Mouse (Mus musculus): ENCODE measurements around the gene Rpp25. TPM values are rescaled to one million over a fixed set of nuclear protein-coding genes. Genes with fewer than 3 reads are reported as not detected.
A peak's percentile ranks its signal among the peaks of the same experiment; 100 is the strongest.

Gene Rpp25
- polyA plus RNA-seq, 1 experiment: 11.1 TPM

- DNase-seq: peak; percentile 96 to 98
- H3K27me3 ChIP-seq (ENCODE audit: control insufficient read depth, insufficient read depth, low read length): no peaks in the 10 kb centered on the region
- H3K4me1 ChIP-seq (ENCODE audit: control insufficient read depth, insufficient read depth, low read length): peaks cover 17% of the 10 kb centered on the region
- peak within 1 kb of the TSS; percentile 95 for H3K27ac ChIP-seq (ENCODE audit: insufficient read depth, low read length)
- peak within 1 kb of the TSS; percentile 58 for H3K4me3 ChIP-seq (replicated peaks; ENCODE audit: insufficient read depth, low read depth, low read length)
- whole genome bisulfite sequencing: 1% methylated on average over 94 of the region's 95 CpGs
- TF ChIP-seq POLR2A (IDR thresholded peaks at IDR 0.05; ENCODE audit: borderline replicate concordance, insufficient read depth, low read length): peak; percentile 95
- TF ChIP-seq CTCF (IDR thresholded peaks at IDR 0.05; ENCODE audit: borderline replicate concordance, insufficient read depth, low read depth, low read length): no peak
Measured at GRCm38 (mm10) chr9:57521056-57521911, 17.5 kb downstream of the Rpp25 start, which contains the start of gene Cox5a. Gene Cox5a (plus strand): TSS chr9:57521274.

GRCm38 (mm10) chr9:57522114-57522860, 18.5 kb downstream of the Rpp25 start:
- peak overlapping the region; percentile 58 for H3K4me3 ChIP-seq (replicated peaks; ENCODE audit: insufficient read depth, low read depth, low read length)
- 10% methylated on average over 7 of the region's 7 CpGs for whole genome bisulfite sequencing
- no peaks in the 10 kb centered on the region for H3K27me3 ChIP-seq (ENCODE audit: control insufficient read depth, insufficient read depth, low read length)
- TF ChIP-seq CTCF (IDR thresholded peaks at IDR 0.05; ENCODE audit: borderline replicate concordance, insufficient read depth, low read depth, low read length) (no peak), POLR2A (IDR thresholded peaks at IDR 0.05; ENCODE audit: borderline replicate concordance, insufficient read depth, low read length) (no peak)
- peaks cover 17% of the 10 kb centered on the region for H3K4me1 ChIP-seq (ENCODE audit: control insufficient read depth, insufficient read depth, low read length)
- no peak overlapping the region for H3K27ac ChIP-seq (ENCODE audit: insufficient read depth, low read length)
- DNase-seq: no peak

GRCm38 (mm10) chr9:57522861-57523246, 19.0 kb downstream of the Rpp25 start:
- no peak for DNase-seq
- peaks cover 17% of the 10 kb centered on the region for H3K4me1 ChIP-seq (ENCODE audit: control insufficient read depth, insufficient read depth, low read length)
- WGBS: 46% methylated on average over 4 of the region's 4 CpGs
- TF ChIP-seq CTCF (IDR thresholded peaks at IDR 0.05; ENCODE audit: borderline replicate concordance, insufficient read depth, low read depth, low read length) (no peak), POLR2A (IDR thresholded peaks at IDR 0.05; ENCODE audit: borderline replicate concordance, insufficient read depth, low read length) (no peak)
- no peak overlapping the region for H3K27ac ChIP-seq (ENCODE audit: insufficient read depth, low read length)
- peak overlapping the region; percentile 43 for H3K4me3 ChIP-seq (replicated peaks; ENCODE audit: insufficient read depth, low read depth, low read length)
- H3K27me3 ChIP-seq (ENCODE audit: control insufficient read depth, insufficient read depth, low read length): no peaks in the 10 kb centered on the region

- peak in 1 of 2 experiments; percentile 56 for DNase-seq
- Histone ChIP-seq H3K4me1 (ENCODE audit: control insufficient read depth, insufficient read depth, low read length) (peaks cover 17% of the 10 kb centered on the region), H3K27me3 (ENCODE audit: control insufficient read depth, insufficient read depth, low read length) (no peaks in the 10 kb centered on the region), H3K27ac (ENCODE audit: insufficient read depth, low read length) (no peak overlapping the region), H3K4me3 (replicated peaks; ENCODE audit: insufficient read depth, low read depth, low read length) (peak overlapping the region; percentile 46)
- 78% methylated on average over 1 of the region's 1 CpGs for WGBS
- TF ChIP-seq POLR2A (IDR thresholded peaks at IDR 0.05; ENCODE audit: borderline replicate concordance, insufficient read depth, low read length) (no peak), CTCF (IDR thresholded peaks at IDR 0.05; ENCODE audit: borderline replicate concordance, insufficient read depth, low read depth, low read length) (no peak; the same call in 1 of the 2 replicates)
Measured at GRCm38 (mm10) chr9:57523754-57524153, 19.9 kb downstream of the Rpp25 start.

- peaks cover 17% of the 10 kb centered on the region for H3K4me1 ChIP-seq (ENCODE audit: control insufficient read depth, insufficient read depth, low read length)
- DNase-seq: no peak
Measured at GRCm38 (mm10) chr9:57524439-57524838, 20.6 kb downstream of the Rpp25 start.

GRCm38 (mm10) chr9:57525516-57525915, 21.7 kb downstream of the Rpp25 start:
- 65% methylated on average over 2 of the region's 2 CpGs for WGBS

More at GRCm38 (mm10) chr9:57524439-57524838, 20.6 kb downstream of the Rpp25 start:
- peak overlapping the region; percentile 22 for H3K4me3 ChIP-seq (replicated peaks; ENCODE audit: insufficient read depth, low read depth, low read length)
- TF ChIP-seq CTCF (IDR thresholded peaks at IDR 0.05; ENCODE audit: borderline replicate concordance, insufficient read depth, low read depth, low read length) (no peak), POLR2A (IDR thresholded peaks at IDR 0.05; ENCODE audit: borderline replicate concordance, insufficient read depth, low read length) (no peak)
- H3K27ac ChIP-seq (ENCODE audit: insufficient read depth, low read length): no peak overlapping the region
- H3K27me3 ChIP-seq (ENCODE audit: control insufficient read depth, insufficient read depth, low read length): no peaks in the 10 kb centered on the region

DNA sequence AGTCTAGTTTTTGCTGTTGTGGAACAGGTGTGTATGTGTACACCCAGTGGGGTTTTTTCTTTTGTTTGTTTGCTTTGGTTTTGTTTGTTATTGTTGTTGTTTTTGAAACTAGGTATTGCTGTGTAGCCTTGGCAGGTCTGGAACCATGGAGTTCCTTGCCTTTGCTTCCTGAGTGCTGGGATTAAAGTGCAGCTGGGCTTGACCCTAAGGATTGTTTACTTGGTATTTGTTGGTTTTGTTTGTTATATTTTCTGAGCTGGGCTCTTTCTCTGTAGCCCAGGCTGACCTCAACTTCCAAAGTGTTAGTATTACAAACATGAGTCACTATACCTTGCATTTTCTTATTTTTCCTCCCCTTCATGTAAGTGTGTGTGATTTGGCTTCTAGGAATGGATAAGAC, 22.6 kb downstream of the Rpp25 start:
- Histone ChIP-seq H3K27ac (ENCODE audit: insufficient read depth, low read length) (no peak overlapping the region), H3K4me1 (ENCODE audit: control insufficient read depth, insufficient read depth, low read length) (peaks cover 17% of the 10 kb centered on the region), H3K27me3 (ENCODE audit: control insufficient read depth, insufficient read depth, low read length) (no peaks in the 10 kb centered on the region), H3K4me3 (replicated peaks; ENCODE audit: insufficient read depth, low read depth, low read length) (no peak overlapping the region)
- no peak for DNase-seq
- TF ChIP-seq POLR2A (IDR thresholded peaks at IDR 0.05; ENCODE audit: borderline replicate concordance, insufficient read depth, low read length) (no peak), CTCF (IDR thresholded peaks at IDR 0.05; ENCODE audit: borderline replicate concordance, insufficient read depth, low read depth, low read length) (no peak)

More at GRCm38 (mm10) chr9:57525516-57525915, 21.7 kb downstream of the Rpp25 start:
- TF ChIP-seq CTCF (IDR thresholded peaks at IDR 0.05; ENCODE audit: borderline replicate concordance, insufficient read depth, low read depth, low read length) (no peak), POLR2A (IDR thresholded peaks at IDR 0.05; ENCODE audit: borderline replicate concordance, insufficient read depth, low read length) (no peak)
- Histone ChIP-seq H3K4me3 (replicated peaks; ENCODE audit: insufficient read depth, low read depth, low read length) (no peak overlapping the region), H3K27me3 (ENCODE audit: control insufficient read depth, insufficient read depth, low read length) (no peaks in the 10 kb centered on the region), H3K27ac (ENCODE audit: insufficient read depth, low read length) (no peak overlapping the region), H3K4me1 (ENCODE audit: control insufficient read depth, insufficient read depth, low read length) (peaks cover 17% of the 10 kb centered on the region)
- no peak for DNase-seq

Measured in cerebellum, adult 2 months (tissue).